Mouse (Mus musculus) ovary, postnatal 14 days (tissue): ENCODE measurements around the gene Rbl1.

Experiments used
- DNase-seq: peaks from one replicate; pipeline ENCODE4 v3.0.0; 2022; ENCODE audit warnings: low spot score

Rbl1 gene

DNA sequence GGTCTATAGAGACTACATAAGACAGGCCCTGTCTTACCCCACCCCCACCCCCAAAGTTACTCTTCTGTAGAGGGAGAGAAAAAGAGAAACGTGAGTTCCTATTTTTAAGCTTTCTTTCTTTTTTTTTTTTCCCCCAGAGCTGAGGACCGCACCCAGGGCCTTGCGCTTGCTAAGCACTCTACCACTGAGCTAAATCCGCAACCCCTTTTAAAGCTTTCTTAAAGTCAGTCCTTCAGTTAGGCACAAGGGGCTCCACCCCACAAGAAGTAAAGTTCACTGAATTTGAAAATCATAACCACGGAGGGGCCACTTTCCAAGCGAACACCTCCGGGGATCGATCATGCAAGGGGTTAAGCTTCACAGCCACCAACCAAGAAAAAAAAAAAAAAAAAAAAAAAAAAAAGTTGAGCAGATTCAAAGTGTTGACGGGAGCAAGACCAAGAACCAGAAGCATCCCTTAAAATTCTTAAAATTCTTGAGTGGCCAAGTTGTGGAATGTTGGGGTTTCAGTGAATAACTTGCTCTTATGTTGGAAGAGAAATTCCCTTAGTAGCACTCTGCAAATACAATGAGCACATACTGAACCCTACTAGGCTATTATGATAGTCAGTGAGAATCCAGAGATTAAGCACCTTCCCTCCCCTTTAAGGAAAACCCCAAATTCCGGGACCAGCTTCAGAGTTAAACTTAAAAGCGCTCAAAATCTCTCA lies 70.4 kb downstream of the Rbl1 start:
- DNase-seq = no peak

DNA sequence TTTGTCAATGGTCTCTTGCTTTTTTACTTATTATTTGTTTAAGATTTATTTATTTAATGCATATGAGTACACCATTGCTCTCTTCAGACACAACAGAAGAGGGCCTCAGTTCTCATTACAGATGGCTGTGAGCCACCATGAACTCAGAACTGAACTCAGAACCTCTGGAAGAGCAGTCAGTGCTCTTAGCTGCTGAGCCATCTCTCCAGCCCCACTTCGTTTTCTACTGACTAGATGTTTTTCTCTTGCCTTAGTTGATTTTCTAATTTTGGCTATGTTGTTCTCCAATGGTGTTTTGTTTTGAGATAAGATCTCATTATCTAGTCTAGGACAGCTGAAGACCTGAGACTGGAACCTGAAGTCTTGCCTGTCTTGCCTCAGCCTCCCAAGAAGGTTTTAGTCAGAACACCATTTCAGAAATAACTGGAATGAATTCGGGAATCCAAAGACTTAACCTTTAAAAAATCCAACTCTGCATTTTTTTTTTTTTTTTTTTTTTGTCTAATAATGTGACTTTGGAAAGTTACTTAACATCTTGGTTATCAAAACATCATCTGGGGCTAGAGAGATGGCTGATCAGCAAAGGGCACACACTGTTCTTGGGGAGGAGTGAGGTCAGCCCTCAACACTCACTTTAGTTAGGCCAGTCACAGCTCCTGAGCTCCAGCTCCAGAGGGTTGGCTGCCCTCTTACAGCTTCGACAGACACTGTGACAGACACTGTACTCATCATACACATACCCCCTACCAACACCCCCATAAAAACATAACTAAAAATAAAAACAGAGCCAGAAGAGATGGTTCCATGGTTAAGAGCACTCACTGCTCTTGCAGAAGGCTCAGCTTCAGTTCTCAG lies 71.4 kb downstream of the Rbl1 start:
- no peak for DNase-seq

DNA sequence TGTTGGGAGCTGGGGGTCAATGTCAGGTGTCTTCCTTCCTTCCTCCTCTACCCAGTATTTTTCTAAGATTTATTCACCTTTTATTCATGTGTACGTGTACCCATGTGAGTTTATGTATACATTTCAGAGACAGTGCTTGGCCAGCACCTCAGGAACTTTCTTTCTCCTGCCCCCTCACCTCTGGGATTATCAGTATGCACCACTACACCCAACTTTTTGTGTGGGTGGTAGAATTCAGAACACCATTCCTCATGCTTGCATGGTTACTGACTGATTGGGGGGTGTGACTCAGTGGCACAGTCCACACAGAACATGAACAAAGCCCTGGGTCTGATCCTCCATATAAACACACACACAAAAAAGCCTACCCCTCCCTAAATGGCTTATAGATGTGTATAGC lies 72.2 kb downstream of the Rbl1 start:
- no peak for DNase-seq

DNA sequence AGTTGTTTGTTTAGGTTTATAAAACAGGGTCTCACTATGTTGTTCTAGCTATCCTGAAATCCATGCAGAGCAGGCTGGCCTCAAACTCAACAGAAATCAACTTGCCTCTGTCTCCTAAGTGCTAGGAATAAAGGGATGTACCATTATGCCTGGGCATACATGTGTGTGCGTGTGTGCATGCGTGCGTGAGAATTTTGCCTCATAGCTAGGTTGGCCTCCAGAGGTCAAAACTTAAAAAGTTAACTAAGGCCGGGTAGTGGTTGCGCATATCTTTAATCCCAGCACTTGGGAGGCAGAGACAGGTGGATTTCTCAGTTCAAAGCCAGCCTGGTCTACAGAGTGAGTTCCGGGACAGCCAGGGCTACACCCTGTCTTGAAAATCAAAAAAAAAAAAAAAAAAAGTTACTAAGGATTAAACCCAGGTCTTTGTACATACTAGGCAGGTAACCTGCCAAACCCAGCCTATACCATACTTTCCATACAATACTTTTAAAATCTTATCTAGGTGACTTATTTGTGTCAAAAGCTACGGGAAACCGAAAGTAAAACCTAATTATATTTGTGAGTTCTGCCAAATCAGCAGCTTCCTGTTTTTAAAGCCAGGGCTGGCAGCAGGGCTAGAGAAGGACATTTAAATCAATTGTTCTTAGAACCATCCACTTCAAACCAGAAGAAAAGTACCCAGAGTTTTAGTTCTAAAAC lies 73.4 kb downstream of the Rbl1 start:
- no peak for DNase-seq

DNA sequence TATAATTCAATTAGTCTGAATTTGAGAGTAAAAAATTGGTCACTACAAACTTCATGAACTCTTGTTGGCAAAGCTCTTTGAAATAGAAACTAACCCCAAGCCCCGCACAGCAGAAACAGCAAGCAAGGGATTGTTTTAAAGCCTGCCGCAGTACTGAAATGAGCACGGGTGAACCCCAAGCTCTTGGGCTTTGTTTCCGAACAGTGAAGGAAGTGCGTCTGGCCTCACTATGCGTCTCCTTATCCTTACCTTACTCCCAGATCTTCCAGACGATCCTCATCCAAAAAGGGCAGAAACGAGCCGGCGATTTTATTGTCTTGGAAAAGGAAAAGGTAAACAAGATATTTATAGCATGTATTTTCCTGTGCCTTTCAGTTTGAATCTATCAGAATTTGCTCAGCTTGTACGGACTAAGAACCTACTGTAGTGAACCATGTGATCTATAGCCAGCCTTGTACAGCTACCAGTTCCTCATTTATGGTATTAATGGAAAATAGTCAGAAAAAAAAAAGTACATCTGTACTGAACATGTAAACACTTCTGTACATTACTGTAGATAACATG lies 74.7 kb downstream of the Rbl1 start:
- no peak for DNase-seq

DNA sequence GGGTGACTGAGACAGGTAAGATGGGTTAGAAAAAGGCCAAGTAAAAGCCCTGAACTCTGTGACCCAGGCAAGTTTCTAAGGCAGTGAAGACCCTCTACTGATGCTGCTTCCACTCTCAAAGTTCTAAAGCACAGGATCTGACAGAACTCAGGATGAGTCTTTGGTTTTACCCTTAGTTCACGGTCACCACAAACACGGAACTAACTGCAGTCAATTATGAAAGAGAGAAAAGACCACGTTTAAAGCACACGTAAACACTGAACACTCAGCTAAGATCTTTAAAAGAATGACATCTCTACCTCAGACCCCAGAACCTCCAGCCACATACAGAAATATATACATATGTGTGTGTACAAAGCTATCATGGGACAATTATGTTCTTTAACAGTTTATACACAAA lies 75.2 kb downstream of the Rbl1 start:
- DNase-seq = no peak

DNA sequence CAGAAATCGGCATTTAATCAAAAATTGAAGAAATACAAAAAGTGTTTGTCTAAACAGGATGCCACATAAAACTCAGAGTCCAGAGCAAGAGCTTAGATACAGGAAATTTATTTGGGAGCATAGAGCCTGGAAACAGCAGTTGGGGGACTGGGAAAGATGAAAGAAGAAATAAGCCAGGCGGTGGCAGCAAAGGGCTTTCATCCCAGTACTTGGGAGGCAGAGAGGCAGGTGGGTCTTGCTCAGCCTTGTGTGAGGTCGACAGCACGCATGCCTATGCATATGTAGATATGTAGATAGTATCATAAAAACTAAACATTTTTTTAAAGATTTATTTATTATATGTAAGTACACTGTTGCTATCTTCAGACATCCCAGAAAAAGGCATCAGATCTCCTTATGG lies 76.3 kb downstream of the Rbl1 start:
- no peak for DNase-seq

DNA sequence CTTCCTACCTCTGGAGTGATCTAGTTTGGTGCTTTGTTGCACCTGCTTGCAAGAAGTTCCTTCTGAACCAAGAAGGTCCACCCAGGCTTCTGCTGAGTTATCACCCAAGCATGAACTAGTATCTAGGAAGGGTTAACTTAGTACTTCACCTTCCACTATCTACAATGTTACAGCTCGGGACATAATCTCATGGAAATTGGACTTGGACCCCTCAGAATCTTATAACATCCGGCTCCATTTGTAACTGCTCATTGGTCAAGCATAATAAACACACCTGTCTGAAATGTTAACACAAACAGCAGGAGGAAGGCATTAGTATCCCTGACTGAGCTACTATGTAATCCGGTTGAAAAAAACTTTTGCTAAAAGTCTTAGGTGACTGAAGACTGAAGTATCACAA lies 77.0 kb downstream of the Rbl1 start:
- no peak for DNase-seq

DNA sequence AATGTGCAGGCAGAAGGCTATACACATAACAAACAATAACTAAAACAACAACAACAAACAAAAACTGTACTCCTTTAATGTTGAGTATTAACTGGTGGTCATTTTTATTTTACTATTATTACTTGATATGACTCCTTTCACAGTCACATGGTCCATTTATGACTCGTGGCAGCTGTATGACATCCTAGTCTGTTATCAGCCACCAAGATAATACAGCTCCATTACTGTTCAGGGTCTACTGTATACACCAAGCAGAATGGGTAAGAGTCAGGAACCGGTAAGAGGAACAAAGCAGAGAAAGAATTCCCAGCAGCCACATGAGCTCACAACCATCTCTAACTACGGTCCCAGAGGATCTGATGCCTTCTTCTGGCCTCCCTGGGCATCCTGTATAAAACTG lies 79.1 kb downstream of the Rbl1 start:
- DNase-seq = no peak

DNA sequence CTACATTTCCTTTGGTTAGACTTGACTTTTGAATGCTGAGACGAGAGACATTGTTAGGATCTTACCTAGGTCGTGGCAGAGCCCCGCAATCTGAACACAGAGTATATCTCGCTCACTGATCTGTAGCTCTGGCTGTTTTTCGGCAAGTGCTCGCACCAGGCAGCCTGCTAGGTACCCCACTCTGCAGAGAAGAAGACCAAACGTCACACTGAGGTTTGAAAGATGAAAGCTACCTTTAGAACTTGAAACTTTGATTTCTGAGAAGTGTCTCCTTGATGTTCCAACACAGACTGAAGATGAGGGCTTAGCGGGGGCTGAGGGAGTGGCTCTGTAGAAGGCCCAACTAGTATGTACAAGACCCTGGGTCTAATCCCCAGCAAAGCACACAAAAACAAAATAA lies 82.6 kb downstream of the Rbl1 start:
- DNase-seq = no peak

DNA sequence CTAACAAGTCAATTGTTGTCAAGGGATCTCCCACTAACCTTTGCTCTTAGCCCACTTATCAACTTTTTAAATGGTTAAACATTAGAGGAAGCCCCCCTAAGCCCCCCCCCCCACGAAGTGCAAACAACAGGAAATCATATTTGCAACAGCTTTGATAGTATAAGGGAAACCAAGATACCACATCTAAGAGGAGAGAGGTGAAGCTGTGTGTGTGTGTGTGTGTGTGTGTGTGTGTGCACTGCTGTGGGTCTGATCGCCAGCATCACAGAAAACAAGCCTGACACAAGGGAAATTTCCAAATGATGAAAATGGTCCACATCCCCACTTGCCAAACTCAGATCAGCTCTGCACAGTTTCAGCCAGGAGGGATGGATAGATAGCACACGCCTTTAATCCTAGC lies 85.3 kb downstream of the Rbl1 start:
- no peak for DNase-seq

DNA sequence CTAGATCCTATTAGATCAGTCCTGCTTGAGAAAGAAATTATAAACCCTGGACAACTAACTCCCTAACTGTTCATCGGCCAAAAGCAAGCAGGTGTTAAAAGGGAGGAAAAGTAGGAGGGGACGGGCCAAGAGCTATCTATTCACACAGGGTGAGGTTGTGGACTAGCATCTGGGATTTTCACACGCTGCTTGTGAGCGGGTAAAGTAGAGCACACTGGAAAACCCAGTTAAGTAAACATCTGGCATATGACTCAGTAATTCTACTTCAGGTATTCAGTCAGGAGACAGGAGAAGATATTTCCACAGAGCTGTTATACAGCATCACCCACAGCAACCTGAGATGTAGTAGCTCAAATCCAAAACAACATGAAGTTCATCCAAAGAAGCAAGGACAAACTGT lies 85.8 kb downstream of the Rbl1 start:
- DNase-seq = no peak

DNA sequence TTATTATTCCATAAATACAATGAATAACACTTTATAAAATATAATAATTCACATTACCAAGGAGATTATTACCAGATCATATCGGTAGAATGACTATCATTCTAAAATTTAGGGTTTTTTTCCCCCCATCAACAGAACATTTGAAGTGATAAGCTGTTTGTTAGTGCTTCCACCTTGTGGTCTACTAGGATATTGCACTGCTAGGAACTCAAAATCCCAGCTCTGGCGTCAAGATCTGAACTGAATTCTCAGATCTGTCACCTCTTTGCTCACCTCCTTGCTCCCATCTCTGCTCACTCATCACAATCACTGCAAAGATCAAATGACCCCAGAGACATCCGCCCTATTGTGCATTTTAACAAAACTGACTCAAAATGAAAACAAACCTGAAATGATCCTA lies 87.4 kb downstream of the Rbl1 start:
- no peak for DNase-seq

DNA sequence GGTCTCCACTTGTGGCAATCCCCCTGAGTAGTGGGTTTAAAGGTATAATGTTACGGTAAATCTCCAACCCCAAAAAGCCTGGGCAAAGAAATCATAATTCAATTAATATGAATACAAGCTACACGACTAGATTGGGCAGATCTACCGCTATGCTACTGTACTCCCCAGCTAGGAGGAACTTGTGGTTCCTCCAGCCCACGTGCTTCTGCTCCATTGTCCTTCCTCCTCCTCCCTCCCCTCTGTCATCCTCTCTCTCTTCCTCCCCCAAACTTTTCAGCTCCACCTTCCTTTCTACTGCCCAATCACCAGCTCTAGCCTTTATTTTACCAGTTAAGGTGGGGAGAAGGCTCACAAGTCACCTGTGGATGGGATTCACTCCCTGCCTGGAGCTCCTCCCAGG lies 96.1 kb downstream of the Rbl1 start:
- DNase-seq = no peak

DNA sequence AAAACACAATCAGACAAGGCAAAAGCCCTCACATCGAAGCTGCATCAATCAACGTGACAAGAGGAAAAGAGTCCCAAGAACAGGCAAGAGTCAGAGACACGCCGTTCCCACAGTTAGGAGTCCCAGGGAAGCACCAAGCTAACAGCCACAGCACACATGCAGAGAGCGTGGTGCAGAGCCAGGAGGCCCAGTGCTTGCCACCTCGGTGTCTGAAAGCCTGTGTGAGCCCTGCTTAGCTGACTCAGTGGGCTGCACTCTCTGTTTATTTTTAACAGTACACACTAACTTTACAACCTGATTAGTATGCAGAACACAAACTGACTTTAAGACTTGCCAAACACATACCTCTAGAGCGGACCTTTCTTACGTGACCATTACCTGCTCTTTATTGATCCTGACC lies 99.9 kb downstream of the Rbl1 start:
- no peak for DNase-seq

DNA sequence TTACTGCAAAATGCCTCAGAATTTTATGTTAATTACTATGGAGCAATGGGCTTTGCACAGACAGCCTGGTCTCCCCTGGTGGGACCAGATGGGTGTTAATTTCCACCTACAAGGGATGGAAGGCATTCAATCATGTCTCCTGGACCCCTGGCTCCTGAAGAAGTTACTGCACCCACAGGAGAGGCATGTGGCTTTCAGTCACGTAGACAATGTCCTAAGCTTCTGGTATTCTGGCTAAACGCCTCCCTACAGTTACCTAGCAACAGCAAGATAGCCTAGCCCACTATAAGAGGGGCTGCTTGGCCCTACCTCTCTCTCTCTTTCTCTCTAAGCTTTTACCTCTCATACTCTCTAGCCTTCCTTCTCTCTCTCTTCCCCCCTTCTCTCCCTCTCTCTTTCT lies 102.1 kb downstream of the Rbl1 start:
- no peak for DNase-seq

DNA sequence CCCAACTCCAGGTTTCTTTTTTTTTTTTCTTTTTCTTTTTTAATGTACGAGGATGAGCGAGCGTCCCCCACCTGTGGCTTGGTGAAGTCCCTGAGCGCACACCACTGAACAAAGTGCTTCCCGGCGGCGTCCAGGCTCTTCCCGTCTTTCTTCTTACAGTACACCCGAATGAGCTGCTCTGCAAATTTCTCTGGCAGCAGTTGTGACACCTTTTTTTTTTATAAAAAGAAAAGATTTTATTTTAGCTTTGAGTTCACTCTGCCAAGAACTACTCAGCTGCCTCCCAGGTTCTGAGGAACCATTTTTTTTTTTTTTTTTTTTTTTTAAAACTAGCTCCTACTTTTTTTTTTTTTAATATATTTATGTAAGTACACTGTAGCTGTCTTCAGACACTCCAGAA lies 102.7 kb downstream of the Rbl1 start:
- no peak for DNase-seq

DNA sequence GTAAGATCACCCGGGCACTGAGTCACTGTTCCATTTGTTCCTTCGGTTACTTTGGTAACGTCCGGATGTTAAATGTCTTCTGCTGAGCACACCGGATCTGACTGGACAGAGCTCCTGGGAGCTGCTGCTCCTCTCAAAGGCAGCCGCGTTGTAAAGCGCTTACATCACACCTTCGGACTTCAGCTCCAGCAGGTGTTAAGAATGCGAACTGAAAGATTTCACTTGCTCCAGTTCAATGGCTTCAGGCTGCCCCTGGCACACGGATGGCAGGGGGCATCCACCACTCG lies 104.1 kb downstream of the Rbl1 start:
- DNase-seq = no peak

DNA sequence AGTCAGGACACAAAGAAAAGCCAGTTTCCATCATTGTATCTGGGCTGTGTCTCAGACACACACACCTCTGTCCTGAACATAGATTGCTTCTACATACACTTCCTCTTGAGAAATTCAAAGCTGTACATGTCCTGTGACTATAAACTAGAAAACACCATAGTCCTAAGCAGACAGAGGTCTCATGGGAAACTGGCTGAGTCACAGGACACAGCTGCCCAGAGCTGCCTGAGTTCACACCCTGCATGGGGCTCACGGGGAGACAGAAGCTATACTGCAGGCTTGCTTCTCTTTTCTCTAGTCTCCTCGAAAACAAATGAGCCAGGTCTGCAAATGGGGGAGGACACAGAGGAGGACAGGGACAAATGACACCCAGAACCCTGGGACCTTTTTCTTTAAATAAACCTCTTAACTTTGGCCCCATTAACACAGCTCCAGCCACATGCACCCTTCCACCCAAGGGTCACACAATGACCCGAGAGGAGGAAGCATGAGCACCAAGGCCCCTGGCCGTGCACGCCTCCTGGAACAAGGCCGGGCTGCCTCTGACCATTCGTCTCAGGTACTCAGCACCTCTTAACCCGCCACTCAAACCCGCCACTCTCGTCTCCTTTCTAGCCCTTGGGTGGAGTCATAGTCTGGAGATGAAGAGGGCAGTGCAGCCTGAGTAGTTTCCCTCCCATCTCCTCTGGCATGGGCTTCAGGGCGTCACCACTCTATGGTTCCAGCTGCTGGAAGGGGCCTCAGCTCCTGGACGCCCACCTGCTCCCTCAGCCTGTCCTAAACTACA lies 104.6 kb downstream of the Rbl1 start:
- no peak for DNase-seq
